Mouse (Mus musculus) B cell, adult 2 months (primary cell): ENCODE data around the gene Wt1.

Source experiments
- DNase-seq, 2 experiments: peaks; one replicate each; pipeline ENCODE4 v3.0.0; 2022

Wt1 gene

DNA sequence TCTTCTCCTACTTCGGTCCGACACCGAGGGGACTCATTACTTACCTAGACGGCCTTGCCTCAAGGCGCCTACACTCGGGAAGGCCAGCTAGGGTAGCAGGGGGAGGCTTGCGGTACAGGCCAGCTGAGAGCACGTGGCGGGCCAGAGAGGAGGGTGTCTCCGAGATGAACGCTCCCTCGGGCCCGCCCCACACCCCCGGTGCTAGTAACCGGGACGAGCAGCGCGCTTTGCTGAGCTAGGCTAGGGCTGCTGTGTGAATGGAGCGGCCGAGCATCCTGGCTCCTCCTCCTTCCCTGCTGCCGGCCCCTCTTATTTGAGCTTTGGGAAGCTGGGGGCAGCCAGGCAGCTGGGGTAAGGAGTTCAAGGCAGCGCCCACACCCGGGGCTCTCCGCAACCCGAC lies at the start of gene Wt1:
Gene Wt1 (plus strand): TSS at position 251 of the 400 bp plus-strand sequence.
- DNase-seq: no peak

DNA sequence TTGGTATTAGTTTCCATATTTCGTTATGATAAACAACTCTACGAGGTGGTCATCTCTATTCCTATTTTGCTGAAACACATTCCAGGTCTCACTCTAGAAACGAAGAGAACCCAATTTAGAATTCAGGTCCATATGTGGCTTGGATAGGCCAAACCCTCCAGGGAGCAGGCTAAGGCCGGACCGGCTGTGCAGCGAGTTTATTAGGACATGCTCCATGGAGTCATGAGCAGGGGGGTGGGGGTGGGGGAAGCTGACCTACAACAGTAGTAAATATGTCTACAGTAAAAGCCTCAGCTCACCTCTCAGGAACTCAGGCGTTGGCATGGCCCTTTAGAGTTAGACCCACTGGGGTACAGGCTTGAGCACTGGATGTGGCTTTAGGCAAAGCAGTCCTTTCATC lies 49.2 kb upstream of the Wt1 start:
- no peak for DNase-seq

DNA sequence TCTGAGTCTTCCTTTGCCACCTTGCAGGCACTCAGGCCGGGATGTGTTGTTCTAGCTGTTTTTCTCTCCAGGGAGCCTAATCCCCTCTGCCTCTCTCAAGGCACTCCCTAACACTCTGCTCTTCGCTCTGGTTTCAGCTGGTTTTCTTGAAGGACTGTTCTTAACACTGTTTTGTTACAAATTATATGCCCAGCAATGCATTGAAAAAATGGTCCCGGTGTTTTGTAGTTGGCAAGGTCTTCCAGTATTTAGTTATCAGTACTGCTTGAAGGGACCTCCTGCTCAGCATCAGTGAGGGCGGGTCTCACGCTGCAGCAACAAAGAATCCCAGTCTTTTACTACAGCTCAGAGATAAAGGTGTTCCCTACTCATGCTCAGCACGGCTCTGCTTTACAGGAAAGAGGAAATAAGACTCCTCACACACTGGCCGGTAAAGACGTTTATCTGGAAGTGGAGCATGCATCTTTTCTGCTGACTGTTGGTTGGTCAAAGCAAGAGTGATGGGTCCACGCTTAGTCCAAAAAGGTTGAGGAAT lies 44.0 kb upstream of the Wt1 start:
- no peak for DNase-seq

DNA sequence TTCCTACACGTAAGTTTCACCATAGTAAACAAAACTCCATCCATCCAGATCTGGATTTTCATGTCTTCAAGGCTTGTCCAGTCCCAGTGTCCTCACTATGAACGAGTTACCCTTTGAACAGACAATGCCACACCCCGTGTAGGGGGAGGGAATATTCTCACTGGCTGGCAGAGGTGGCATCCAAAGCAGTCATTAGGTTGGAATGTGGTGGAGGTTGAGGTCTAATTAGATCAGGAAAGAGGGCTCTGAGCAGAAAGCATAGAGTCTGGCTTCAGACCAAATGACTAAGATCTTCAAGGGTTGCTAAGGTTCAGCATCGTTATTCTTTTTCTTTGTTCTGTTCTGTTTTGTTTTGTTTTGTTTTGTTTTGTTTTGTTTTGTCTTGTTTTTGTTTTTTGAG lies 42.3 kb upstream of the Wt1 start:
- DNase-seq: no peak

DNA sequence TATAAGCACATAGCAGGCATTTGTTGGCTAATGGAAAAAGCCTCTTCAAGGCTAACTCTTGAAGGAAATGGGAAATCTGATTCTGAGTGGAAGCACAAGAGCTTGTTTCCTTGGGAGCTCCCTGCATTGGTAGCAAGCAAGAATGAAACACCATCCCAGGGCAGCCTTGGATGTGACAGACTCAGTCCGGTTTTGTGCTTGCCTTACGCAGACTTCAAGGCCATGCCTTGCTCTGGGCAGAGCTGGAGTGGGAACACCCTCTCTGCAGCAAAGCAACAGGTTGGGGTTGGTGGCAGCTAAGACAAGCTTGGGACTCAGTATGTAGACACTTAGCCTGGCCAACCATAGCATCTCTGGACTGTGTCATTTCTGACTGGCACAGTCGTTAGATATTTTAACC lies 40.2 kb upstream of the Wt1 start:
- no peak for DNase-seq

DNA sequence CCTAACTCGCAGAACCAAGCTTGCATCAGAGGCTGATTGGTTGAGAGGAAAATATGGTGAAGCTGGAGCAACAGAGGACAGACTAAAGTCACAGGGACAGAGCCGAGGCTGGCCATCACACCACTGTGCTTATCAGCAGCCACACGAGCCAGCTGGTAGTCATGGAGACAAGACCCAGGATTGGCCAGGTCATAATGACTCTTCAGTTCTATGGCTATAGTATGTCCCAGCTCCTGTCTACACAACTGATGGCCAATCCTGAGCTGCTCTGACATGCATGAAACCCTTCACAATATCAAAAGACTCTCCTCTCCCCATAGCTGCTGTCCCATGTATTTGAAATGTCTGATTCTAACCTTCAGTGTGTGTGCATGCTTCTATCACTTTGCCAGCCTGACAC lies 38.3 kb upstream of the Wt1 start:
- no peak for DNase-seq

DNA sequence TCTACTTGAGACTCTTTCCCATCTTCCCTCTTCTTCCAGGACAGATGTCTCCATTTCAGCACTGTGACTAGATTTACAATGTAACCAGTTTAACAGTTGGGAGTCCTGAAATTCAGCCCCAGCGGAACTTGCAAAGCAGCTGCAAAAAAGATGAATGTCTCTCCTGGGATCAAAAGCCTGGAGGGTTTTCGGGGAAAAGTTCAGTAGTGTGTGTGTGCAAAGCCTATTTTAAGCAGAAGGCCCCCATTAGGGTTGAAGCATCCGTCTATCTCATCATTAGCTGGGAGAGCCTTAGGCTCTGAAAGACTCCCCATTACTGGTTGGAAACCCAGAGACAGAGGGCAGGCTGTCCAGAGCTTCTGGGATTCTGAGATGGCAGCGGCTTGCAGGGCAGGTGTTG lies 37.2 kb upstream of the Wt1 start:
- DNase-seq: no peak

DNA sequence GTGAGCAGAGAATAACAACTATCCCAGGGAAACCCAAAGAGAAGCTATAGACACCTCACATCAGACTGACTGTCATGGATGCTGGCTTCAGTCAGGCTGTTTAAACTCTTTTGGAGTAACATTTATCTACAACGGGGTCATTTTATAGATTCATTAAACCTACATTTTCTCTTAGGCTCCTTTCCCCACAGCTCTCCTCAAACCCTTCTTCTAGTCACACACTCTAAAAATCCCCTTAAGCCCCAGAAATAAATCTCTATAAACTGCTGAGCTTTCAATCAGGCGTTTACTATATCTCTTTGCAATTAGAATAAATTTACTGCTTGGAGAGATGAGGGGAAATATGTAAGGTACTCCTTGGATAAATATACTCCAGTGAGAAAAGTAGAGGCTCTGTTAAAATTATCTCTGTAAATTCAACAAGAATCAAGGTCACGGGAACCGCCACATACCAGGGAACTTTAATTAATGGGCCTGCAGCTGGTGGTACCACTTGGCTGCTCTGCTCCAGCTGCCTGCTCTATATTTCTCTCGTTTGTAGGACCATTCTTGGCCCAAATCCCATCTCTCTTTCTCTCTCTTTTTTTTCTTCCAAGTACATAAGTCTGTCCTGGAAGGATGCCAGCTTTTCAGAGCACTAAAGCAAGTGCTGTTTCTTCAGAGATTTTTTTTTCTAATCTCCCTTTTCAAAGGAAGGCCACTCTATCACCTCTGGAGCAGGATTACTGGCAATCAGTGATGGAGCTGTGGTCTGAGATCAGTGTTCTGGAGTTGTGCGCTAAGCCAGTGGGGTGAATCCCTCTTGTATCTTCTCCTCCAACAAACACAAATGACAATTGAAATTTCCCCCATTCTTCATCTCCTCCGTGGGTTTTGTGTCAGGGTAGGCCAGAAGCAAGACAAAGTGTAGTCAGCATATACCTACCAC lies 36.5 kb upstream of the Wt1 start:
- no peak for DNase-seq

DNA sequence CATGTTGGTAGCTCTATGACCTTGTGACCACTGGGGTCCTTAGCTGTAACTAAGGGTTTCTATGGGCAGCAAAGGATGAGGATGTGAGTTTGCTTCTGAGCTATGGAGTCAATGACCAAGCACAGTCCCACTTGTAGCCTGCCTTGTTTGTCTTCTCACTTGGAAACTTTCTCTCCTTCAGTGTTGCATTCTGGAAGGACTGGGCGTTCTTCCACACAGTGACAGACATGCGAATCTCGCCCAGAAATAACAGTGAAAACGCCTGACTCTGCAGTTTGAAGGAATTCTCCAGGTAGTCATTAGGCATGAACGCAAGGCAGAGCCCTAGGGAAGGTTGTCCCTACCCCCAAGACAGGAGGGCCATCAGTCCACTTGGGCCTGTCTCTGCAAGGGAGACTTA lies 35.3 kb upstream of the Wt1 start:
- DNase-seq: no peak

DNA sequence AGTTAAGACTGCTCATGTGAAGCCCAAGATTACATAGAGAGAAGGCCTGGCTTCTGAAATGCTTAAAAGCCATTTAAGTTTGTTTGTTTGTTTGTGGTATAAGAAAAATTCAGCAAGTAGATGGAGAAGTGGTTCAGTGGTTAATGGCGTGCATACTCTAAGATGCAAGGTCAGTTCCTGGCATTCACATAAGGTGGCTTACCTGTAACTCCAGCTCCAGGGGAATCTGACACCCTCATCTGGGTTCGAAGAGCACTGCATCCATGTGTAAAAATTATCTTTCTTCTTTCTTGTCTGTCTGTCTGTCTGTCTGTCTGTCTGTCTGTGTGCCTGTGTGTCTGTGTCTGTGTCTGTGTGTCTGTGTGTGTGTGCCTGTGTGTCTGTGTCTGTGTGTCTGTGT lies 34.6 kb upstream of the Wt1 start, which contains the start of gene Gm11060:
Gene Gm11060 (plus strand): TSS at position 301 of the 400 bp plus-strand sequence.
- no peak for DNase-seq

DNA sequence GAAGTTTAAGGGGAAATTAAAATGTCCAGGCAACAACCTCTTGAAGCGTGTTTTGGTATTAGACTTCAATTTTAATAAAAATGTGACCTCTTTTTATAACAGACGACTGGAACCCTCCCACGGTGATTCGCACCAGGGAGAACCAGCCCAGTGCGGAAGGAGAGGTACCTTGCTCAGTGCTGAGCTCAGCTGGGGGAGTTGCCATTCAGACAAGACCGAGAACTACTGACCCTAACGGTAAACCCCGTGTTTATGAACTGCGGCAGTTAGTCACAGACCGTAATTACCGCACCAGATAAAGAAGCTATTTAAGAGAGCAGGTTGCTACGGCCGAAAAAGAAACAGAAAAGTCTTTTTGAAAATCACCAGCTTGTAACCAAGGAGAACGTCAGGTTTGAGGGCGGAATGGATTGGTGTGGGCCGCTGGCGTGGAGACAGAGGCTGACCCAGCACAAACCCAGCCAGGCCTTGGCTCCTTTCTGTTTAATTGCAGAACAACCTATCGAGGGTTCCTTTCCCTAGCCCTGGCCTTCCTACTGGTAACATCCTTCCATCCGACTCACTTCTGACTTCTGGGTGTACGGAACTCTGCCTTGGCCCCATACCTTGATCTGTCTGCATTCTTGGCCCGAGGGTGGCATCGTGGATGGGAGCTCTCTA lies 28.9 kb upstream of the Wt1 start:
- DNase-seq: no peak

DNA sequence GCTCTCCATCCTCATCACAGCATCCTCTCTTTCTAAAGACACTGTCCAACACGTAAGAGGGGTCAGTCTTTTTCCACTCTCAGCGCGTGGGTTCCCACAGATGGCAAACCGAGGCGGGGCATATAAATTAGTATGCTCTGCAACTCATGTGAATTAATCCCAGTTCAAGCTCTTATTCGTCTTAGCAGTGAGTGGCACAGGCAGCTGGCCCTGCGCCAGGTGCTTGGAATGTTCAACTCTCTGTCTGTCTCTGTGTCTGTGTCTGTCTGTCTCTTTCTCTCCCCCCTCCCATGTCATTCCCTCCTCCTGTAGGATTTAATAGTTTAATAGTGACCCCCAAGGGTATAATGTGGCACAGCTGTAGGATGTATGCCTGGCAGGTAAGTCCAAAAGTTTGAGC lies 26.9 kb upstream of the Wt1 start:
- no peak for DNase-seq

DNA sequence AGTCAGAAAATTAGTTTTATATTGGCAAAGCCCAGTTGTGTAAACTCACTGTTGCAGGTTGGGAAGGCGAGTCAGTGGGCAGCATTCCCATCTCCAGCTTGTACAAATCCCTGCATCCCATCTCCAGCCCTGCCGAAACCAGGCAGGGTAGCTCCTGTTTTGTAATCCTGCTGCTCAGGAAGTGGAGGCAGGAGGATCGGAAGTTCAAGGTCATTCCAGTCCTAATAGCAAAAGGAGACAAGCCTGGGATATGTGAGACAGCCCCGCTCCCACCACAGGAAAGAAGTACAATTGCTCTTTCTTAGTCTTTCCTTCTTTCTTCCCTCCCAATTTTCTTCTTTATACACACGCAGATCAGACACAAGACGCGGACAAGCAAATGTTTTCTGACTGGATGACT lies 25.8 kb upstream of the Wt1 start:
- DNase-seq: no peak

DNA sequence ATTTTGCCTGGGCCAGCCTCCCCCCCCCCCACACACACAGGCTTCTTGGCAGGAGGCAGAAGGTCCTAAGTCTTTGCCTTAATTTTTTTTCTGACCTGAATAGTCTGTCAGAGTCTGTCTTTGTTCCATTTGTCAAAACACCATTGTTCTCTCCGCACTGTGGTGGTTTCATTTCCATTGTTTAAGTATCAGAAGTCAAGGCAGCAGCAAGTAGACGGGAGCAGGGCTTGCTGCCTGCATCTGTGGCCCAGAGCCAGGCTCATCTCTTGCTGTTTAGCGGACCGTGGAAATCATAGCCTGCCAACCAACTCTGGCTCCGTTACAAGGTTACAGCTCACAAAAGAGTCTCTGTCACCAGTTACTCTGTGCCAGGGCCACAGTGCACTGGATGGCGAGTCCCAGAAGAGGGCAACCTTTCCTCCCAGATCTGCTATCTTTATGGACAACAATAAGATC lies 17.6 kb upstream of the Wt1 start:
- DNase-seq: no peak

DNA sequence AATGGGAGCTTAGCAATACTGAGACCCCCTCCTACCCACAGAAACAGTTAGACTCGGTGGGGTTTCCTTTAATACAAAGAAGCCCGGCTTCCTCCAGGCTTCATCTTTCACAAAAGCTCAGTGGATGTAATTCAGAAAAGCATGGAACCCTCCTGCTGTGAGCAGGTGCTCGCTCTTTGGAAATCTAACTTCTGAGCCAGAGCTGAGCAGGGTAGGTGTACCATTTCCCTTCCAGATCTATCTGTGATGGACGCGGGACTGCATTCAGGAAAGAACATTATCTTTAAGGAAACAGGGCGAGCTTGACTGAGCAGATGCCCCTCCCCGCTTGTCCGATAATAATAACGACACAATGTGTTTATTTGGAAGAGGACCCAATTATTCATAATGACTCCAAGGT lies 12.3 kb upstream of the Wt1 start:
- no peak for DNase-seq

DNA sequence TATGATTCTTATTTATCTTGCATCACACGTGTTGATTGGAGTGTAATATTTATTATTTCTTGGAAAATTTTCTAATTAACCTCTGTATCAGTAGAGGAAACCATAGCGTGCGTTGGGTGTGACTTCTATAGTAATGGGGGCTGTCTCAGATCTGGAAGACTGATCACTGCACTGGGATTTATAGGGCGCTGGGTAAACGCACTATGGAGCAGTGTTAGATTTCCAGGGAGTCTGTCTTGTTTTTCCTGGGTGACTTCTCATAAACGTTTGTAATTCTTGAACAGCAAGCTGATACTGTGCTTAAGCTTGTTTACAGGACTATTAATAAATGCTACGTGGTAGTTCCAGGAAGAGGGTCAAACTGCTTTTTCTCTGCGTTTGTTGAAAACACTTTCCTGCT lies 8.7 kb upstream of the Wt1 start:
- DNase-seq: no peak

DNA sequence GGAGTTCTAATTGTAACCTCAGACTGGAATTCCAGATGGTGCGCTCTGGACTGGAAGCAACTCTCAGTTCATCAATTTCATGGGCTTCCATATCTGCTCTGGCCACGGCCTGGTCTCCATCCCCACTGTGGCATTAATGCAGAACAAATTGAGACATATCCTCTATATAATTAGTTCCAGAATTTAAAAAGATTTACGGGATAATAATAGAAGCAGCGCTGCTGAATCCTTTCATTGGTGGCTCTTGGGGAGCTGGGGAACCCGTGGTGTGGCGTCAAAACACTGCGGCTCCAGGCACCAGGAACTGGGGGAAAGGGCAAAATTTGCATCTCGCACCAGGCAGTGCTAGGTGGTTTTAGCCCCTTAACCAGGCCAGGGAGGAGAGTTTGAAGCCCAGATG lies 4.1 kb upstream of the Wt1 start:
- no peak for DNase-seq

DNA sequence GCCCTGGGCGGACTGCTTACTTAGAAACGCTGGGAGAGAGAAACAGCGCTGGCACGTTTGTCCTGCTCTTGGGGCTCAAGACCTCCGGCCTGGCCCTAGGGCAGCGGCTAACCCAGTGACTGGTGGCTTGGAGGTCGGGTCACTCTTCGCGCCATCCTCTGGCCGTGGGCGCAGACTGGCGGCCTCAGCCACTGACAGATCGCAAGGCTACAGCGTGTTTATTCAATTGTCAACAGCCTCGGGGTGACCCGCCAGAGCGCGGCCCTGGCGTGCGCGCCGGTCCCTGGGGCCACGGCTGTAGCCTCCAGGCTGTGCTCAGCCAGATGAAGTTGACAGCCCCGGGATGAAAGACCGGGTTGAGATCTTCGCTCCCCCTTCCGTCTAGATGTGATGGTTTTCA lies 3.4 kb upstream of the Wt1 start:
- no peak for DNase-seq

DNA sequence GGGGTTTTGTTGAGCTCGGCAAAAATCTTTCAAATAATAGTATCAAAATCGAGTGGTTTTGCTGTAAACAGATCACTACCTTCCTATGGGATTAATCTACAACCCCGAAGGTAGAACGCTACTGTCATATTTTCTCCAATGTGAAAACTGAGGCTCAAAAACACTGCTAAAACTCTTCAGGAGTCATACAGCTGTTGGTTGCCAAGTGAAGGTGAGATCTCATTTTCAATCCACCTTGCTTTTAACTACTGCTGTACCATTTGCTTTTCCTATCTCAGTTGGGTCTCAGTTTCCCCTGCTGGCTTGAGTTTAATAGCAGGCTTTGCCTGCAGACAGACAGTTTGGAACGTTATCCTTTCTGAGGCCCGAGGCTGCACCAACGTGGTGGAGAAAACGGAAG lies 2.9 kb upstream of the Wt1 start:
- DNase-seq: no peak

DNA sequence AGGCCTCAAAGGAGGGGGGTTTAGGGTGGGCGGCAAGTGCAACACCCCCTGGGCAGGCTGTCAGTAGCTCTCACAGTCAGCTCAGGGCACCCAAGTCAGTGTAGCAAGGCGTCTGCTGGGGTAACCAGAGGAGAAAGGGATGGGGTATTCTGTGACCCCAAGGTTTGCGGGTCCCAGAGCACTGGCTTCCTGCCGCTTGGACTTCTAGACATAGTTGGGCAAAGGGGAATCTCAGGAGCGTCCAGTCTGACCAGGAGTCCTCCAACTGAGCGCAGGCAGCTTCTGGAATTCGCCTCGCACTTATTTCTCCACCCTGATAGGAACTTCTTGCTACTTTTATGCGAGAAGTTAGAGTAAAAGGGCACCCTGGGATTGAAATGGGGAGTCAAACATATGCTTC lies 2.4 kb upstream of the Wt1 start:
- DNase-seq: no peak

DNA sequence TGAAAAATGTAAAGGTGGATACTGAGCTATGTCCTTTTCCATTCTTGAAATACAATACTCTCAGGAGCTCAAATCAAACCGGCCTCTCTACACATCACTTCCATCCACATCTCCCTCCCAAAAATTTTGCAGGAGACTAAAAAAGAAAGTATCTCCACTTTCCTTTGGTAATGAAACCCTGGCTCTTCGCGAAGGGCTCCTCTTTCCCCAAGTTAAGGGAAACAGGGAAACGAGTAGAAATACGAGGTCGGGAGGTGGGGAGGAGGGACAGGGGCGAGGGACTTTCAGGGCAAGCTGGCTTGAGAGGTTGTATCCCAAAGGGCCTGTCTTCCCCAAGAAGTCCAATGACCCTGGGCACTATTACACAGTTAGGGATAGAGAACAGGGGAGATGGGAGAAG lies 1.9 kb upstream of the Wt1 start:
- no peak for DNase-seq

DNA sequence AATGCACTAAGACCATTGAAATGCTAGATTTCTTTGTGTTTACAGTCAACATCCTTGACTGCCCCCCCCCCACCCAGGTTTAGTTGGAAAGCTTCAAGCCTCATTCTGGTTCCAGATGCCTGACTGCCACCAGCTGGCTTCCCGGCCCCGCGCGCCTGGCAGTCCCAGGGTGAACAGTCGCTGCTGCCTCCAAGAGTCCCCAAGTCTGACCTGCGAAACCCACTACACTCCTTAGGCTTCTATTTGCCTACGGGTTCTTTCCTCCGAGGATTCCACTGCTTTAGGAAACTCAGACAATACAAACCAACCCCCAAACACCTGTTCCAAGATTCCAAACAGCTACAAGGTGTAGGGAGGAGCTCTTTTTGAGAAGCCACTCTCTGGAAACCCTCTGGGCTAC lies 1.1 kb upstream of the Wt1 start:
- DNase-seq: no peak

DNA sequence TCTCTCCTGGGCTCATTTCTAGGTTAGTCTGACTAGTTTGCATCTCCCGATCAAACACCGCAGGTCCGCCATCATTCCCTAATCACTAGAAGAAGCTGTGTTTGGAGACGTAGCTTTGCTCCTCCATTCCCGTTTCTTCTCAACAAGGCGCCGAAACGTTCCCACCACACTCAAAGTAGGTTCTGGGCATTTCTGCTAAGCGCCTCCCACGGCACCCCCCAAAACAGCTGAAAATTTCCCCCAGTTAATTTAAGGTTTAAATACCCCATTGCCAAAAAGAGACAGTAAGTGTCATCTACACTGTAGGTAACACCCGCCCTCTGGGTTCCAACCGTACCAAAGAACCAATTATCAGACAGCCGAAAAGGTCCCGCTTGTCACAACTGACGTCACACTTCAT lies 688 bp upstream of the Wt1 start:
- no peak for DNase-seq
